Mouse (Mus musculus) lung, postnatal 0 days (tissue): ENCODE results near the gene Ktn1.

Experiments
- CTCF ChIP-seq: IDR thresholded peaks from 2 replicates; pipeline ENCODE4 v1.5.1; 2016; ENCODE audit warnings: antibody characterized with exemption, mild to moderate bottlenecking
- EP300 ChIP-seq: IDR thresholded peaks from 2 replicates; pipeline ENCODE4 v1.6.1; 2016; ENCODE audit warnings: antibody characterized with exemption, mild to moderate bottlenecking, control low read depth

GRCm38 (mm10) chr14:47650338-47650720 is 2.1 kb downstream of the Ktn1 start:
- no peak for TF ChIP-seq CTCF
- no peak for TF ChIP-seq EP300
